Mouse (Mus musculus): Measurements from ENCODE around the gene Lzts3. TPM values are rescaled to one million over a fixed set of nuclear protein-coding genes. Genes with fewer than 3 reads are reported as not detected.
"Not testable (repeated sequence)": the region's sequence is repeated elsewhere in the genome, so short reads cannot be mapped to it uniquely, and the experiment has no call there.

Lzts3 gene
- polyA plus RNA-seq, 1 experiment, result 200 TPM

- peaks cover 3% of the 10 kb centered on the region; the same call in 1 of the 2 replicates for H3K4me1 ChIP-seq (ENCODE audit: control insufficient read depth, insufficient read depth, low read length)
- TF ChIP-seq POLR2A (IDR thresholded peaks at IDR 0.05; ENCODE audit: extremely low read depth, insufficient read depth, low read length) (no peak), CTCF (IDR thresholded peaks at IDR 0.05; ENCODE audit: extremely low read depth, insufficient read depth, low read length) (no peak)
- H3K27ac ChIP-seq (ENCODE audit: insufficient read depth, low read length), result no peak overlapping the region
- peak overlapping the region; percentile 39; the same call in 1 of the 2 replicates for H3K4me3 ChIP-seq (ENCODE audit: insufficient read depth, low read length)
Measured at GRCm38 (mm10) chr2:130663342-130663741, 20.7 kb upstream of the Lzts3 start.

- Histone ChIP-seq H3K4me3 (ENCODE audit: insufficient read depth, low read length) (no peak overlapping the region), H3K27ac (ENCODE audit: insufficient read depth, low read length) (peak overlapping the region; percentile 75), H3K4me1 (ENCODE audit: control insufficient read depth, insufficient read depth, low read length) (peaks cover 5% of the 10 kb centered on the region; the same call in 1 of the 2 replicates)
- TF ChIP-seq CTCF (IDR thresholded peaks at IDR 0.05; ENCODE audit: extremely low read depth, insufficient read depth, low read length), result no peak
- TF ChIP-seq POLR2A (IDR thresholded peaks at IDR 0.05; ENCODE audit: extremely low read depth, insufficient read depth, low read length), result no peak
Measured at GRCm38 (mm10) chr2:130658530-130658929, 15.9 kb upstream of the Lzts3 start.

GRCm38 (mm10) chr2:130657541-130657940 is 14.9 kb upstream of the Lzts3 start:
- Histone ChIP-seq H3K4me3 (ENCODE audit: insufficient read depth, low read length) (no peak overlapping the region), H3K4me1 (ENCODE audit: control insufficient read depth, insufficient read depth, low read length) (peaks cover 4% of the 10 kb centered on the region; the same call in 1 of the 2 replicates), H3K27ac (ENCODE audit: insufficient read depth, low read length) (peak overlapping the region; percentile 94)
- TF ChIP-seq POLR2A (IDR thresholded peaks at IDR 0.05; ENCODE audit: extremely low read depth, insufficient read depth, low read length), result 0 out of 2 replicates have a peak, but pooled peaks have one; percentile 11
- TF ChIP-seq CTCF (IDR thresholded peaks at IDR 0.05; ENCODE audit: extremely low read depth, insufficient read depth, low read length), result no peak

GRCm38 (mm10) chr2:130656536-130656935 is 13.9 kb upstream of the Lzts3 start:
- Histone ChIP-seq H3K27ac (ENCODE audit: insufficient read depth, low read length) (peak overlapping the region; percentile 94), H3K4me3 (ENCODE audit: insufficient read depth, low read length) (no peak overlapping the region), H3K4me1 (ENCODE audit: control insufficient read depth, insufficient read depth, low read length) (peaks cover 4% of the 10 kb centered on the region; the same call in 1 of the 2 replicates)
- TF ChIP-seq CTCF (IDR thresholded peaks at IDR 0.05; ENCODE audit: extremely low read depth, insufficient read depth, low read length), result no peak
- no peak for TF ChIP-seq POLR2A (IDR thresholded peaks at IDR 0.05; ENCODE audit: extremely low read depth, insufficient read depth, low read length)

- H3K4me3 ChIP-seq (ENCODE audit: insufficient read depth, low read length), result no peak overlapping the region
- peaks cover 4% of the 10 kb centered on the region; the same call in 1 of the 2 replicates for H3K4me1 ChIP-seq (ENCODE audit: control insufficient read depth, insufficient read depth, low read length)
- no peak for TF ChIP-seq CTCF (IDR thresholded peaks at IDR 0.05; ENCODE audit: extremely low read depth, insufficient read depth, low read length)
- TF ChIP-seq POLR2A (IDR thresholded peaks at IDR 0.05; ENCODE audit: extremely low read depth, insufficient read depth, low read length), result no peak
- H3K27ac ChIP-seq (ENCODE audit: insufficient read depth, low read length), result peak overlapping the region; percentile 45; the same call in 1 of the 2 replicates
Measured at GRCm38 (mm10) chr2:130655660-130656339, 13.2 kb upstream of the Lzts3 start.

- H3K27ac ChIP-seq (ENCODE audit: insufficient read depth, low read length), result no peak overlapping the region
- H3K4me1 ChIP-seq (ENCODE audit: control insufficient read depth, insufficient read depth, low read length), result peaks cover 4% of the 10 kb centered on the region; the same call in 1 of the 2 replicates
- H3K4me3 ChIP-seq (ENCODE audit: insufficient read depth, low read length), result no peak overlapping the region
- no peak for TF ChIP-seq POLR2A (IDR thresholded peaks at IDR 0.05; ENCODE audit: extremely low read depth, insufficient read depth, low read length)
- no peak for TF ChIP-seq CTCF (IDR thresholded peaks at IDR 0.05; ENCODE audit: extremely low read depth, insufficient read depth, low read length)
Measured at GRCm38 (mm10) chr2:130653760-130654159, 11.2 kb upstream of the Lzts3 start.

GRCm38 (mm10) chr2:130653303-130653702 is 10.7 kb upstream of the Lzts3 start:
- Histone ChIP-seq H3K4me1 (ENCODE audit: control insufficient read depth, insufficient read depth, low read length) (peaks cover 4% of the 10 kb centered on the region; the same call in 1 of the 2 replicates), H3K4me3 (ENCODE audit: insufficient read depth, low read length) (no peak overlapping the region), H3K27ac (ENCODE audit: insufficient read depth, low read length) (no peak overlapping the region)
- no peak for TF ChIP-seq CTCF (IDR thresholded peaks at IDR 0.05; ENCODE audit: extremely low read depth, insufficient read depth, low read length)
- no peak for TF ChIP-seq POLR2A (IDR thresholded peaks at IDR 0.05; ENCODE audit: extremely low read depth, insufficient read depth, low read length)

- H3K4me3 ChIP-seq (ENCODE audit: insufficient read depth, low read length); H3K27ac ChIP-seq (ENCODE audit: insufficient read depth, low read length); H3K4me1 ChIP-seq (ENCODE audit: control insufficient read depth, insufficient read depth, low read length): not testable (repeated sequence)
Measured at GRCm38 (mm10) chr2:130649028-130649427, 6.4 kb upstream of the Lzts3 start.

GRCm38 (mm10) chr2:130645198-130645597 is 2.6 kb upstream of the Lzts3 start:
- TF ChIP-seq POLR2A (IDR thresholded peaks at IDR 0.05; ENCODE audit: extremely low read depth, insufficient read depth, low read length) (no peak), CTCF (IDR thresholded peaks at IDR 0.05; ENCODE audit: extremely low read depth, insufficient read depth, low read length) (no peak)
- no peak overlapping the region for H3K4me3 ChIP-seq (ENCODE audit: insufficient read depth, low read length)
- H3K4me1 ChIP-seq (ENCODE audit: control insufficient read depth, insufficient read depth, low read length), result peaks cover 1% of the 10 kb centered on the region; the same call in 1 of the 2 replicates
- H3K27ac ChIP-seq (ENCODE audit: insufficient read depth, low read length), result no peak overlapping the region

- TF ChIP-seq POLR2A (IDR thresholded peaks at IDR 0.05; ENCODE audit: extremely low read depth, insufficient read depth, low read length), result peak; percentile 39; the same call in 1 of the 2 replicates
- no peak for TF ChIP-seq CTCF (IDR thresholded peaks at IDR 0.05; ENCODE audit: extremely low read depth, insufficient read depth, low read length)
Measured at GRCm38 (mm10) chr2:130642197-130642660, 374 bp downstream of the Lzts3 start.

More at GRCm38 (mm10) chr2:130642197-130642660, 374 bp downstream of the Lzts3 start:
- H3K27ac ChIP-seq (ENCODE audit: insufficient read depth, low read length), result peak overlapping the region; percentile 67
- H3K4me1 ChIP-seq (ENCODE audit: control insufficient read depth, insufficient read depth, low read length), result peaks cover 4% of the 10 kb centered on the region; the same call in 1 of the 2 replicates
- H3K4me3 ChIP-seq (ENCODE audit: insufficient read depth, low read length), result peak overlapping the region; percentile 57
